Mouse (Mus musculus) adrenal gland, postnatal 4 days (tissue): ENCODE data around the gene Pzp. TPM values are rescaled to one million over a fixed set of nuclear protein-coding genes. Genes with fewer than 3 reads are reported as not detected.

ENCODE experiments used
- DNase-seq, 2 experiments: peaks; one replicate each; pipeline ENCODE4 v3.0.0; 2021 to 2022; ENCODE audit warnings: low spot score in 2 of 2, mixed read lengths in 2 of 2
- total RNA-seq, 2 experiments: library from RNA; stranded (reverse); gene quantifications; 2 replicates each; pipeline ENCODE4 v1.2.3; 2021

Pzp gene
- total RNA-seq, 2 experiments from 2014 or later: 15.0 to 306 TPM

DNA sequence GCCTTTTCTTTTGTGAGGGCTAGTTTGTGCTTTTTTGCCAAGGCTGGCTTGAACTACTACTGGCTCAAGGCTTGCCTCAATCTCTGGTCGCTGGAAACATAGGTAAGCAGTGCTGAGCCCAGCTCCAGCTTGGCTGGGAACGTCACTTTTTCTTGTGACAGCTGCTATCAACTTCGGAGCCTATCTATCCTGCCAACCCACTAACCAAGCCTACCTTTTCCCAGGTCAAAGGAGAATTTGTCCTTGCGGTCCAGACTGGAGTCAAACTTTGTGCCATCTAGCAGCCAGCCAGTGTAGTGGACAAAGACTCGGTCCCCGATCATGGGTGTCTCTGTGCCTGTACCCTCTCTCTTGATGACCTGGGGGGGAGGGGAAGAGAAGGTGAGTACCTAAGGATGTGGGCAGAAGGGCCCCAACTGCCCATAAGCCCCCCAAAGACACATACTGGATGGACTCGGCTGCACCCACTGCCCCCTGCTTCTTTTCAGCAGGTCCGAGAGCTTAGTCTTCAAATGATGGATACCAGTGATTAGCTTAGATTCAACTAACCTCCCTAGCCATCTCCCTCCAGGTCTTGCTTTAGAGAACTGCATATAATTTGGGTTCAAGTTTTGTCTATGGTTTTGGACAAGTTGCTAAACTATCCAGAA is 90.0 kb downstream of the Pzp start:
- no peak for DNase-seq

DNA sequence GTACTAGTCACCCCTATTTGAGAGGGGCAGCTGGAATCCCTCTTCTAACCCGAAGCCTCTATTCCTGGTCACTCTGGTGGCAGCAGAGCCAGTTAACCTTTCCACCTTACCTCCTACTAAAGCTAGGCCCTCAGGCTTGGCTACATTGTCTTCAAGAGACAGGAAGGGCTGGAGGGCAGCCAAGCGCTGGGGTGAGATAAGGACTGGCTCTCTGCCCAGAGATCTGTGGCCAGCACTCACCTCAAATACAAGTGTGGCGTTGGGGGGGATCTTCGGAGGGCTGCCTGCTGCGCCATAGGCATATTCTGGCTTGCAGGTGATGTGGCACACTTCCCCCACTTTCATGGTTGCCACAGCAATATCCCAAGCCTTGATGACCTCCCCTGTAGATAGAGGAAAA is 91.0 kb downstream of the Pzp start:
- peak; percentile 30 to 62 for DNase-seq

Other genes with a start within 250 kb of the Pzp start
- 1 to 10 TPM; 3.3 to 4.1 TPM for gene Tead4, start 225.9 kb downstream of the Pzp start, total RNA-seq
- gene Tulp3, start 170.9 kb downstream of the Pzp start, total RNA-seq: 10 to 100 TPM; 39.8 to 41.9 TPM
- 10 to 100 TPM; 35.0 to 36.9 TPM for gene Rhno1, start 163.8 kb downstream of the Pzp start, total RNA-seq
- 10 to 100 TPM; 28.7 to 32.9 TPM for gene Foxm1, start 163.8 kb downstream of the Pzp start, total RNA-seq
- not detected for gene Tex52, start 151.3 kb downstream of the Pzp start, total RNA-seq
- not detected for gene Gm44596, start 151.2 kb downstream of the Pzp start, total RNA-seq
- 1 to 10 TPM; 4.1 to 6.2 TPM for gene Nrip2, start 127.4 kb downstream of the Pzp start, total RNA-seq
- gene Itfg2, start 101.8 kb downstream of the Pzp start, total RNA-seq: 10 to 100 TPM; 30.8 to 43.9 TPM
- gene Fkbp4, start 88.0 kb downstream of the Pzp start, total RNA-seq: 100 to 1,000 TPM; 190 to 194 TPM
- 1 to 10 TPM in 1 of 2 experiments, not detected in 1; 1.1 TPM for gene A2ml1, start 54.9 kb upstream of the Pzp start, total RNA-seq
- not detected for gene Klrb1a, start 96.8 kb upstream of the Pzp start, total RNA-seq
- 1 to 10 TPM; 2.3 to 3.9 TPM for gene Clec2h, start 135.7 kb upstream of the Pzp start, total RNA-seq
- not detected for gene Klrb1, start 196.3 kb upstream of the Pzp start, total RNA-seq